Mouse (Mus musculus): Measurements from ENCODE around the gene Twf2. TPM values are rescaled to one million over a fixed set of nuclear protein-coding genes. Genes with fewer than 3 reads are reported as not detected.

Gene Twf2
- total and polyA plus RNA-seq, 3 experiments = 120 to 186 (median 131) TPM

DNA sequence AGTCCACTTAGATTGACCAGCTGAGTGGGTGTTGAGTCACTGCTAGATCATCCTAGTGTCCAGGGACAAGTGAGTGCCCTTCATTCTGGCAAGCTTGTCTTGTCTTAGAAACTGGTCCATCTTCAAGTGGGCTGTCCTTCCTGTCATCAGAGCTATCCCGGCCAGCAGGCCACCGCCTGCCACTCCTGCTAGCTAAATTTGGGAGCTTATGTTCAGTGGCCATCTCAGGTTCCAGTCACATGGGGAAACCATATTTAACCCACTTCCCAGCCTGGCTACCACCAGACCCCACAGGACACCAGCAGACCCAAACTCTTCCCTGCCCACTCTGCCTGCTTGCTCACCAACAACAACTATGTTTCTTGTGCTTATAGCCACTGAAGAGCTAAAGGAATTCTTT, 3.6 kb downstream of the Twf2 start:
- Histone ChIP-seq H3K4me3 (replicated peaks in 1 of 3; ENCODE audit: low read depth in 2 of 3, low read length in 2 of 3, poor library complexity in 1 of 3) (no peak overlapping the region), H3K4me1 (ENCODE audit: control insufficient read depth in 1 of 2, insufficient read depth in 2 of 2) (peaks cover 21 to 55% of the 10 kb centered on the region in 2 experiments), H3K79me2 (replicated peaks; ENCODE audit: control insufficient read depth, extremely low read depth, insufficient read depth, poor library complexity, severe bottlenecking) (peaks cover 7% of the 10 kb centered on the region), H3K36me3 (replicated peaks in 1 of 2; ENCODE audit: control insufficient read depth in 1 of 2, insufficient read depth in 1 of 2, low read length in 1 of 2) (peaks cover 14 to 55% of the 10 kb centered on the region in 2 experiments), H3K27ac (ENCODE audit: insufficient read depth, low read depth) (no peak overlapping the region), H3K27me3 (replicated peaks) (no peaks in the 10 kb centered on the region), H3K9me3 (replicated peaks; ENCODE audit: low read length) (no peaks in the 10 kb centered on the region), H3K9ac (ENCODE audit: insufficient read depth, low read depth) (no peak overlapping the region), H3K4me2 (ENCODE audit: insufficient read depth, low read depth, poor library complexity, severe bottlenecking) (no peak overlapping the region)
- TF ChIP-seq JUN (IDR thresholded peaks at IDR 0.05; ENCODE audit: insufficient read depth, low read depth, low read length) = no peak
- TF ChIP-seq JUND (conservative IDR thresholded peaks at IDR 0.05; ENCODE audit: low read depth, low read length) = no peak
- TF ChIP-seq MEF2A (IDR thresholded peaks at IDR 0.05; ENCODE audit: borderline replicate concordance, low read depth, low read length) = no peak
- no peak for TF ChIP-seq RAD21 (IDR thresholded peaks at IDR 0.05; ENCODE audit: low read depth, low read length)
- no peak for TF ChIP-seq ETS1 (conservative IDR thresholded peaks at IDR 0.05; ENCODE audit: low read depth, low read length)
- TF ChIP-seq SIN3A (IDR thresholded peaks at IDR 0.05; ENCODE audit: low read length) = no peak
- no peak for TF ChIP-seq CHD1 (IDR thresholded peaks at IDR 0.05; ENCODE audit: low read depth, low read length)
- TF ChIP-seq NRF1 (IDR thresholded peaks at IDR 0.05; ENCODE audit: low read depth, low read length) = no peak
- no peak for TF ChIP-seq SMC3 (IDR thresholded peaks at IDR 0.05; ENCODE audit: low read depth, low read length)
- TF ChIP-seq NELFE (IDR thresholded peaks at IDR 0.05; ENCODE audit: low read depth, low read length) = no peak
- no peak for TF ChIP-seq POLR2AphosphoS2 (IDR thresholded peaks at IDR 0.05; ENCODE audit: low read depth, low read length)
- TF ChIP-seq MAFK (IDR thresholded peaks at IDR 0.05; ENCODE audit: insufficient replicate concordance, low read length) = no peak
- no peak for TF ChIP-seq ELF1 (IDR thresholded peaks at IDR 0.05; ENCODE audit: low read depth, low read length)
- TF ChIP-seq ZC3H11A (IDR thresholded peaks at IDR 0.05; ENCODE audit: low read depth, low read length) = no peak
- TF ChIP-seq PAX5 (IDR thresholded peaks at IDR 0.05; ENCODE audit: low read length) = no peak
- in situ Hi-C loops (cut with MboI; ENCODE audit: low pct_ligation_motif_present, low pct_unique_long_range_greater_than_20kb, low sequenced_read_pairs) = no loop called here
- dilution Hi-C loops (cut with MboI; ENCODE audit: extremely low pct_ligation_motif_present, extremely low pct_unique_long_range_greater_than_20kb, low sequenced_read_pairs) = no loop called here
- no peak for DNase-seq (ENCODE audit: extremely low read depth)

DNA sequence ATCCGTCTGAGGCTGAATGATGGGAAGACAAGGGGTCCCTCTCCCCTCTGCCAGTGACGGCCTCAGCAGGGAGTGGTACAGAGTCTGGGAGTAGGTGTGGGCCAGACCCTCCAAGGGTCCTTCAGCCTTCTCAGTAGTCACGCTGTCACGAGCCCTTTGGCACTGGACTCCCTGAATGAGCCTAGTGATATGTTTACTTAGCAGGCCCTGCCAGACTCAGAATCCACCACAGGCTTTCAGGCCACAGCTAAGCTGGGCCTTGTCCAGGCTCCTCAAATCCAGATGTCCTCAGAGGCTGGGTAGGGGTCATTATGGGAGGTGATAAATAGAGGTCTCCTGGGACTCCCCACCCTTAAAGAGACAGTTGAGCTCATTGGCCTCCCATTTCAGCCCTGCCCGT, 5.3 kb downstream of the Twf2 start:
- dilution Hi-C loops (cut with MboI; ENCODE audit: extremely low pct_ligation_motif_present, extremely low pct_unique_long_range_greater_than_20kb, low sequenced_read_pairs) = no loop called here
- H3K4me3 ChIP-seq (replicated peaks in 1 of 3; ENCODE audit: low read depth in 2 of 3, low read length in 2 of 3, poor library complexity in 1 of 3) = no peak overlapping the region
- no peak overlapping the region for H3K27ac ChIP-seq (ENCODE audit: insufficient read depth, low read depth)
- no peak overlapping the region for H3K4me2 ChIP-seq (ENCODE audit: insufficient read depth, low read depth, poor library complexity, severe bottlenecking)
- H3K9me3 ChIP-seq (replicated peaks; ENCODE audit: low read length) = no peaks in the 10 kb centered on the region
- DNase-seq (ENCODE audit: extremely low read depth) = no peak
- peaks cover 7% of the 10 kb centered on the region for H3K79me2 ChIP-seq (replicated peaks; ENCODE audit: control insufficient read depth, extremely low read depth, insufficient read depth, poor library complexity, severe bottlenecking)
- peaks cover 29 to 59% of the 10 kb centered on the region in 2 experiments for H3K4me1 ChIP-seq (ENCODE audit: control insufficient read depth in 1 of 2, insufficient read depth in 2 of 2)
- H3K36me3 ChIP-seq (replicated peaks in 1 of 2; ENCODE audit: control insufficient read depth in 1 of 2, insufficient read depth in 1 of 2, low read length in 1 of 2) = peaks cover 18 to 65% of the 10 kb centered on the region in 2 experiments
- H3K27me3 ChIP-seq (replicated peaks) = no peaks in the 10 kb centered on the region
- TF ChIP-seq JUN (IDR thresholded peaks at IDR 0.05; ENCODE audit: insufficient read depth, low read depth, low read length) = no peak
- TF ChIP-seq ETS1 (conservative IDR thresholded peaks at IDR 0.05; ENCODE audit: low read depth, low read length) = no peak
- TF ChIP-seq CTCF (conservative IDR thresholded peaks at IDR 0.05 in 1 of 2, IDR thresholded peaks at IDR 0.05 in 1 of 2; ENCODE audit: low read depth in 2 of 2, low read length in 2 of 2) = no peak
- TF ChIP-seq NELFE (IDR thresholded peaks at IDR 0.05; ENCODE audit: low read depth, low read length) = no peak
- in situ Hi-C loops (cut with MboI; ENCODE audit: low pct_ligation_motif_present, low pct_unique_long_range_greater_than_20kb, low sequenced_read_pairs) = no loop called here
- no peak overlapping the region for H3K9ac ChIP-seq (ENCODE audit: insufficient read depth, low read depth)

Data from CH12.LX (cell line).